Mouse (Mus musculus) bone marrow macrophage, adult 2 months (primary cell): Measurements from ENCODE around the gene Apobec4.

Experiments used
- CTCF ChIP-seq: IDR thresholded peaks from 2 replicates; pipeline ENCODE4 v1.5.1; 2012; ENCODE audit warnings: low read depth, mild to moderate bottlenecking, low read length, moderate library complexity
- POLR2A ChIP-seq: IDR thresholded peaks from 2 replicates; pipeline ENCODE4 v1.6.1; 2012; ENCODE audit warnings: mild to moderate bottlenecking, low read depth, low read length, borderline replicate concordance

DNA sequence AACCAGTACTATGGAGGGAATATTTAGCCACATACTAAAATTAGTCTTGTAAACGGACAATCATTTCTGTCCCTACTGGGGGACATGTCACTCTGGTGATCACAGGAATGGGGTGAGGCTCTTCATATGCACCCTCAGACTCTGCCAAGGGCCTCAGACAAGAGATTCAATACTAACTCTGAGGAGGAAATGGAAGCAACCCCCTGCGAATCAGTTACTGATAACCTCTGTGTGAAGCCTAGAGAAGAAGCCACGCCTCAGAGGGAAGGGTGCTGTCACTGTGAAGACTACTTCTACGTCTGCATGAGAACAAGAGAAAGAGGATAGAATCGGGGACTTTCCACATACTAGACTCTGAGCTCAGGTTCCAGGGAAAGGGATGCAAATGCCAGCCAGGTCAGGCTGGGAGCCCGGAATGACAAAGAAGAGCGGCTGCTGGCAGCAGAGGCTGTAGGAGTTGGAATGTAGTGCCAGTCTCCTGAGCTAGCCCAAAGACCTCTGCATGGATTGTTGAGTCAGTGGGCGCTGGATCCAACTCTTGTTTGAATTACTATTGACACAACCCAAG, 45.4 kb downstream of the Apobec4 start:
- TF ChIP-seq CTCF (no peak), POLR2A (no peak)
